In the genomic region with DNA sequence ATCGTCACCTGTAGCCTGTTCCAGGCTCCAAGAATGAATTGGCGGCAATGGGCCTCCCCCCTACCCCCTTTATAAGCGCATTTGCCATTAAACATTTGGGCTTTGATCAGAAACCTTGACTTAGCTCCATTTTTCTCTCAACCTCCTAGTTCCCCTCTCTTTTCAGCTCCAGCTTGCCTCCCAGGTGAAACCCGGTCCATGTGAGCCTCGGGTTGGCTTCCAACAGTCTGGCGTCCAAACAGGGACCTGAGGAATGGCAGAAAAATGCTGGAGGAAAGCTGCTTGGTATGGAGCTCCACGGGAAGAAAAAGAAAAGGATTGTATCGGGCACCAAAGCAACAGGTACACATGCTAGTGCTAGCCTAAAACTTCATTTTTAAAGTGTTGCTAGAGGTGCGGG, we compare ENCODE assay signal across 26 mouse cellular contexts. TPM values are rescaled to one million over a fixed set of nuclear protein-coding genes. Genes with fewer than 3 reads are reported as not detected.
"Had no signal": no experiment of that assay in that cellular context is flagged by ENCODE, and none has a peak within 500 bp of the region (broad histone marks: within the 10 kb centered on the region; RNA-seq: fewer than 3 reads in every experiment).

No protein-coding gene starts in this region.

- H3K4me2 ChIP-seq: lung, embryonic 15.5 days; midbrain, embryonic 11.5 days; midbrain, embryonic 13.5 days; midbrain, embryonic 15.5 days; neural tube, embryonic 12.5 days had no signal

- H3K4me3 ChIP-seq: lung, embryonic 15.5 days; megakaryocyte, embryonic 14.5 days; midbrain, embryonic 13.5 days; midbrain, embryonic 15.5 days; neural tube, embryonic 12.5 days had no signal

- H3K9ac ChIP-seq: liver, postnatal 0 days; lung, embryonic 15.5 days; midbrain, embryonic 13.5 days; midbrain, embryonic 15.5 days; neural tube, embryonic 12.5 days had no signal

- H3K4me1 ChIP-seq: lung, embryonic 15.5 days; megakaryocyte, embryonic 14.5 days; midbrain, embryonic 13.5 days; midbrain, embryonic 15.5 days; neural tube, embryonic 12.5 days had no signal

- H3K36me3 ChIP-seq: lung, embryonic 15.5 days; midbrain, embryonic 13.5 days; midbrain, embryonic 15.5 days; neural tube, embryonic 12.5 days had no signal

- DNase-seq: liver, postnatal 0 days; lung, adult 2 months; lung, postnatal 14 days; lung, postnatal 36 days; retina, postnatal 1 day; right cerebral cortex, adult 18-20 months; right cerebral cortex, postnatal 25 days; right cerebral cortex, postnatal 4 days; spleen, adult 18-20 months; thymus, adult 18-20 months; thymus, postnatal 14 days; thymus, postnatal 36 days had no signal

- H3K27ac ChIP-seq: lung, embryonic 15.5 days; macrophage; midbrain, embryonic 13.5 days; midbrain, embryonic 15.5 days; neural tube, embryonic 12.5 days had no signal

- H3K9me3 ChIP-seq: lung, embryonic 15.5 days; megakaryocyte, embryonic 14.5 days; midbrain, embryonic 15.5 days had no signal

- ATAC-seq: liver, postnatal 0 days; lung, postnatal 0 days; midbrain, embryonic 13.5 days; midbrain, embryonic 15.5 days had no signal

- H3K27me3 ChIP-seq: lung, embryonic 15.5 days; megakaryocyte, embryonic 14.5 days; midbrain, embryonic 13.5 days; midbrain, embryonic 15.5 days; neural tube, embryonic 12.5 days had no signal

RNA-seq across cellular contexts. Expression of gene Fcrl5, which starts 31.8 kb away (rescaled TPM):
- total RNA-seq: midbrain, postnatal 0 days had no signal
- polyA plus RNA-seq: liver, postnatal 0 days; lung, embryonic 15.5 days; lung, postnatal 0 days; midbrain, embryonic 11.5 days; midbrain, embryonic 13.5 days; midbrain, embryonic 15.5 days; midbrain, postnatal 0 days; neural tube, embryonic 12.5 days; neural tube, embryonic 14.5 days; small intestine, adult 2 months; stomach, embryonic 14.5 days; stomach, embryonic 16.5 days; thymus, postnatal 0 days had no signal
